Mouse (Mus musculus): ENCODE data around the gene Dmc1.

- TF ChIP-seq MAFK (IDR thresholded peaks at IDR 0.05; ENCODE audit: insufficient read depth, low read depth, low read length) (no peak), ZNF384 (IDR thresholded peaks at IDR 0.05; ENCODE audit: low read depth, low read length) (no peak), ZC3H11A (IDR thresholded peaks at IDR 0.05; ENCODE audit: borderline replicate concordance, low read depth, low read length) (no peak)
Observed at GRCm38 (mm10) chr15:79645483-79645882, 40.6 kb upstream of the Dmc1 start.
